Mouse (Mus musculus): ENCODE data around the gene Tcf3. TPM values are rescaled to one million over a fixed set of nuclear protein-coding genes. Genes with fewer than 3 reads are reported as not detected.

The Tcf3 gene
- total and polyA plus RNA-seq, 2 experiments from 2014 or later, result 24.8 to 91.1 TPM

DNA sequence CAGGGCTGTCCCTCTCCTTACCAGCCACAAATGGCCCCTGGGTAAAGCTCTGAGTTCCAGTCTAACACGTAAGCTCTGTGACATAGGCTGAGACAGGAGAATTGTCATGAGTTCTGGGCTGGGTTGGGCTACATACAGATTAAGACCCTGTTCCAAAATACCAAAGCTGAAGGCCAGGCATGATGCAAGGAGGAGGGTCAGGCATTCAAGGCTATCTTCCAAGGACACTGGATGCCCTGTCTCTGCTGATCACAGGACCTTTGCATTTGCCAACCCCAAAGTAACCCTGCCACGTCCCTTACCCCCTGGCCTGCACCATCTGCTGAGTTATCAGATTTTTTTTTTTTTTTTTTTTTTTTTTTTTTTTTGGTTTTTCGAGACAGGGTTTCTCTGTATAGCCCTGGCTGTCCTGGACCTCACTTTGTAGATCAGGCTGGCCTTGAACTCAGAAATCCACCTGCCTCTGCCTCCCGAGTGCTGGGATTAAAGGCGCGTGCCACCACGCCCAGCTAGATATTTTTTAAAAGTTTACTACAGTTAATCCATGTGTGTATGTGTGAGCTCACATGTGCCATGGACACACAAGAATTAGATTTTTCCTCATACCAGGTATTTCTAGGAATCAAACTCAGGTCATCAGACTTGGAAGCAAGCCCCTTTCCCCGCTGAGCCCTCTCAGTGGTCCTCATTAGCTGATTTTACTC, 10.3 kb upstream of the Tcf3 start:
- Histone ChIP-seq H3K4me3 (ENCODE audit: low read depth, low read length) (no peak overlapping the region), H3K9me3 (ENCODE audit: low read length) (no peaks in the 10 kb centered on the region), H3K27ac (ENCODE audit: low read depth, low read length) (no peak overlapping the region), H3K4me2 (ENCODE audit: low read depth, low read length, poor library complexity, severe bottlenecking) (no peak overlapping the region), H3K4me1 (ENCODE audit: insufficient read depth, low read length) (no peaks in the 10 kb centered on the region), H3K9ac (replicated peaks; ENCODE audit: low read length, poor library complexity, severe bottlenecking) (no peak overlapping the region), H3K27me3 (ENCODE audit: insufficient read depth, low read length) (peaks cover 6% of the 10 kb centered on the region; the same call in 1 of the 2 replicates), H3K36me3 (ENCODE audit: insufficient read depth, low read length) (no peaks in the 10 kb centered on the region)
- DNase-seq (ENCODE audit: low spot score) (no peak), ATAC-seq (ENCODE audit: low FRiP score) (no peak)
- no peak for TF ChIP-seq CTCF (IDR thresholded peaks at IDR 0.05)
- 83% methylated on average over 7 of the region's 8 CpGs for WGBS

- Histone ChIP-seq H3K4me1 (ENCODE audit: insufficient read depth, low read length) (no peaks in the 10 kb centered on the region), H3K4me2 (ENCODE audit: low read depth, low read length, poor library complexity, severe bottlenecking) (no peak overlapping the region), H3K4me3 (ENCODE audit: low read depth, low read length) (no peak overlapping the region), H3K36me3 (ENCODE audit: insufficient read depth, low read length) (no peaks in the 10 kb centered on the region), H3K27ac (ENCODE audit: low read depth, low read length) (no peak overlapping the region), H3K9me3 (ENCODE audit: low read length) (no peaks in the 10 kb centered on the region), H3K27me3 (ENCODE audit: insufficient read depth, low read length) (peaks cover 6% of the 10 kb centered on the region; the same call in 1 of the 2 replicates), H3K9ac (replicated peaks; ENCODE audit: low read length, poor library complexity, severe bottlenecking) (no peak overlapping the region)
- TF ChIP-seq CTCF (IDR thresholded peaks at IDR 0.05), result no peak
- ATAC-seq (ENCODE audit: low FRiP score) (no peak), DNase-seq (ENCODE audit: low spot score) (no peak)
- WGBS, result 53% methylated on average over 2 of the region's 2 CpGs
Measured at GRCm38 (mm10) chr10:80442989-80443388, 9.5 kb upstream of the Tcf3 start.

- H3K4me2 ChIP-seq (ENCODE audit: low read depth, low read length, poor library complexity, severe bottlenecking), result no peak overlapping the region
- ATAC-seq (ENCODE audit: low FRiP score) (no peak), DNase-seq (ENCODE audit: low spot score) (no peak)
- no peak overlapping the region for H3K4me3 ChIP-seq (ENCODE audit: low read depth, low read length)
- H3K36me3 ChIP-seq (ENCODE audit: insufficient read depth, low read length), result no peaks in the 10 kb centered on the region
- TF ChIP-seq CTCF (IDR thresholded peaks at IDR 0.05), result no peak
- no peak overlapping the region for H3K9ac ChIP-seq (replicated peaks; ENCODE audit: low read length, poor library complexity, severe bottlenecking)
- H3K4me1 ChIP-seq (ENCODE audit: insufficient read depth, low read length), result no peaks in the 10 kb centered on the region
- H3K27ac ChIP-seq (ENCODE audit: low read depth, low read length), result no peak overlapping the region
- WGBS, result 64% methylated on average over 8 of the region's 8 CpGs
- no peaks in the 10 kb centered on the region for H3K27me3 ChIP-seq (ENCODE audit: insufficient read depth, low read length)
- H3K9me3 ChIP-seq (ENCODE audit: low read length), result no peaks in the 10 kb centered on the region
Measured at GRCm38 (mm10) chr10:80441598-80441997, 8.2 kb upstream of the Tcf3 start.

- no peak for TF ChIP-seq CTCF (IDR thresholded peaks at IDR 0.05)
- Histone ChIP-seq H3K9me3 (ENCODE audit: low read length) (no peaks in the 10 kb centered on the region), H3K27ac (ENCODE audit: low read depth, low read length) (no peak overlapping the region), H3K27me3 (ENCODE audit: insufficient read depth, low read length) (no peaks in the 10 kb centered on the region), H3K4me3 (ENCODE audit: low read depth, low read length) (no peak overlapping the region), H3K4me2 (ENCODE audit: low read depth, low read length, poor library complexity, severe bottlenecking) (no peak overlapping the region), H3K9ac (replicated peaks; ENCODE audit: low read length, poor library complexity, severe bottlenecking) (no peak overlapping the region), H3K4me1 (ENCODE audit: insufficient read depth, low read length) (no peaks in the 10 kb centered on the region), H3K36me3 (ENCODE audit: insufficient read depth, low read length) (no peaks in the 10 kb centered on the region)
- DNase-seq (ENCODE audit: low spot score) (no peak), ATAC-seq (ENCODE audit: low FRiP score) (no peak)
Measured at GRCm38 (mm10) chr10:80440031-80440430, 6.6 kb upstream of the Tcf3 start.

DNA sequence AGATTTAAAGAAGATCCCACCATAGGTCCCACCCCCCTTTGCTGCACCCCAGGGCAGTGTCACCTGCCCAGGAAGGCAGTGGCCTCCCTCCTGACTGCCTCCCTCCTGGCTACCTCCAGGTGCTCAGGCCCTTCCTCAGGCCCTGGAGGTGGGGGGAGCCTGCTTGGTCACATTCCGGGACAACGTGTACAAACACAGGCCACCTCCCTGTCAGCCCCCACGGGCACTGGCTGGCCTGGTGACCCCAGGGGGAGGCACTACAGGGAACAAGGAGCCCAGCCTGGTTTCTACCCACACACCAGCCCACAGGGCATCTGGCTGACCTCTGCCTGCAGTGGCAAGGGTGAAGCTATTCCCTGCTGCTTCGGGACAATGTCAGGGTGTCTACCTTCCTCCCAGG, 4.5 kb upstream of the Tcf3 start:
- 82% methylated on average over 4 of the region's 4 CpGs for WGBS
- ATAC-seq (ENCODE audit: low FRiP score) (no peak), DNase-seq (ENCODE audit: low spot score) (no peak)
- TF ChIP-seq CTCF (IDR thresholded peaks at IDR 0.05), result no peak
- no peaks in the 10 kb centered on the region for H3K4me1 ChIP-seq (ENCODE audit: insufficient read depth, low read length)
- no peaks in the 10 kb centered on the region for H3K9me3 ChIP-seq (ENCODE audit: low read length)
- H3K36me3 ChIP-seq (ENCODE audit: insufficient read depth, low read length), result no peaks in the 10 kb centered on the region
- no peak overlapping the region for H3K27ac ChIP-seq (ENCODE audit: low read depth, low read length)
- H3K4me3 ChIP-seq (ENCODE audit: low read depth, low read length), result no peak overlapping the region
- no peak overlapping the region for H3K4me2 ChIP-seq (ENCODE audit: low read depth, low read length, poor library complexity, severe bottlenecking)
- H3K27me3 ChIP-seq (ENCODE audit: insufficient read depth, low read length), result no peaks in the 10 kb centered on the region
- no peak overlapping the region for H3K9ac ChIP-seq (replicated peaks; ENCODE audit: low read length, poor library complexity, severe bottlenecking)

DNA sequence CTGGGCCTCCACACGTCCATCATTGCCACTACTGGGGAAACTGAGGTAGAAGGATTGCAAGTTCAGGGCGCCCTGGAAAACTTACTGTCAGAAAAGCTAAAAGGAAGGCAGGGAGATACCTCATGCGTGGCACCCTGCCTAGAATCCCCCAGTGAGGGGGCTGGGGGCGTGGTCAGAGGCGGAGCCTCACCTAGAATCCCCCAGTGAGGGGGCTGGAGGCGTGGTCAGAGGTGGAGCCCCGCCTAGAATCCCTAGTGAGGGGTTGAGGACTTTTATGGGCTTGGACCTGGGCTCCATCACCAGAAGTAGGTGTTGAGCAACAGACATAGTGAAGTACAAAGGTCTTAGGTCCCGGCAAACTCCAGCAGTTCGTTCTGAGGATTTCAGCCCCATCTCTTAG, 2.8 kb upstream of the Tcf3 start:
- H3K9me3 ChIP-seq (ENCODE audit: low read length), result no peaks in the 10 kb centered on the region
- H3K4me2 ChIP-seq (ENCODE audit: low read depth, low read length, poor library complexity, severe bottlenecking), result no peak overlapping the region
- no peaks in the 10 kb centered on the region for H3K36me3 ChIP-seq (ENCODE audit: insufficient read depth, low read length)
- no peak for ATAC-seq (ENCODE audit: low FRiP score)
- H3K27ac ChIP-seq (ENCODE audit: low read depth, low read length), result no peak overlapping the region
- no peaks in the 10 kb centered on the region for H3K27me3 ChIP-seq (ENCODE audit: insufficient read depth, low read length)
- 14% methylated on average over 9 of the region's 9 CpGs for WGBS
- no peak for TF ChIP-seq CTCF (IDR thresholded peaks at IDR 0.05)
- no peak overlapping the region for H3K9ac ChIP-seq (replicated peaks; ENCODE audit: low read length, poor library complexity, severe bottlenecking)
- DNase-seq (ENCODE audit: low spot score), result no peak
- H3K4me1 ChIP-seq (ENCODE audit: insufficient read depth, low read length), result peaks cover 11% of the 10 kb centered on the region
- H3K4me3 ChIP-seq (ENCODE audit: low read depth, low read length), result no peak overlapping the region

Data from midbrain, postnatal 0 days (tissue).